Mouse (Mus musculus): ENCODE data around the gene Anapc2. TPM values are rescaled to one million over a fixed set of nuclear protein-coding genes. Genes with fewer than 3 reads are reported as not detected.
A peak's percentile ranks its signal among the peaks of the same experiment; 100 is the strongest.

The Anapc2 gene
- polyA plus RNA-seq, 1 experiment from 2014 or later: 153 TPM

DNA sequence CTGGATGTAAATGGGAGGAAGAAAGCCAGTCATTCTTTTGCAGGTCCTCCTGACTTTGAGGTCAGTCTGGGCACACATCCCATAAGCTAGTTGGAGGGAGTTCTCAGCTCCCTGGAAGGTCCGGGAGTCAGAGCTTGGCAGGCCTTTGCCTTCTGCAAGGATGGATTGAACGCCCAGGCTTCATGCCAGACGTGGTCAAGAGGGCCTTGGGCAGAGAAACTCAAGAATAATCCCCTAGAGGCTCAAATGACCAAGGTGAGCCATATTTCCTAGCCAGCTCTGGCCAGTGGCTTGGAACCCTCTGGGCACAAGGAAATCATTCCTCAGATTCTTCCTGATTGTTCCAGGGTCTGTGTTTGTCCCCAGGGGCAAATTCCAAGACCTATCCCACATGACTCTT lies 7.4 kb upstream of the Anapc2 start:
- DNase-seq (ENCODE audit: low spot score): no peak
- Histone ChIP-seq H3K27me3 (ENCODE audit: low read depth, poor library complexity, severe bottlenecking) (peaks cover 29% of the 10 kb centered on the region), H3K9me3 (replicated peaks) (no peaks in the 10 kb centered on the region), H3K4me1 (peaks cover 41% of the 10 kb centered on the region), H3K36me3 (peaks cover 19% of the 10 kb centered on the region), H3K27ac (no peak overlapping the region), H3K4me3 (no peak overlapping the region)
- 78% methylated on average over 3 of the region's 3 CpGs for WGBS

DNA sequence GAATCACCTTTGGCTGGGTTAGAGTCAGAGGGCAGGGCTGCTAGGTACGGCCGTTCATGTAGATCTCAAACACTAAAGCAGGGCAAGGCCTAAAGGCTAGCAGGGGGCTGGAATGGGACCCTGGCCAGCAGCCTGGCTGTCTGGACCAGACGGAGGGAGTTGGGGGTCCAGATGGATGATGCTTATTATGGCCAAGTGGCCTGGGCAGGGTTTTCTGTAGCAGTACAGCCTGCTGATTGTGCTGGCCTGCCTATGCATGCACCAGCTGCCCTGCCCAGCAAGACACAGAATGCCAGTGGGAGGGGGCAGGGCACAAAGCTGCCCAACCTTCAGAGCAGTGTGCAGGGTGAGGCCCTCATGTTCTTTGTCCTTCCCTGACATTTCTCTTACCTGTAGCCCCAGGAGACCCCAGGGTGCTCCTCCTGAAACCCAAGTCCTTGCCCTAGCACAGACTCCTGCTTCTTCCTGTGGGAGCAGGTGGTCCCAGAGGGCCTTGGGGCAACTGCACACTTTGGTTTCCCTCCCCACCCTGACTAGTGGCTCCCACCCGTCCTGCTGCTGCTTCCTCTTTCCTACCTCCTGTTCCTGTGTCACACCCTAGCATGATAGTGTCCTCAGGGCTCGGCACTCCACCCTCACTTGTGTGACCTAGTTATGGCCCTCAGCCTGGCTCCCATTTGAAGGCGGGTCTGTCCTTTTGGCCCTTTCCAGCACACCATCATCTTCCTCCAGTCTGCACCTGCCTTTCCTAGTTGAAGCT lies 6.2 kb upstream of the Anapc2 start:
- DNase-seq (ENCODE audit: low spot score): no peak
- Histone ChIP-seq H3K4me1 (peaks cover 46% of the 10 kb centered on the region), H3K4me3 (no peak overlapping the region), H3K36me3 (peaks cover 32% of the 10 kb centered on the region), H3K27ac (no peak overlapping the region), H3K27me3 (ENCODE audit: low read depth, poor library complexity, severe bottlenecking) (peaks cover 29% of the 10 kb centered on the region), H3K9me3 (replicated peaks) (no peaks in the 10 kb centered on the region)
- WGBS: 67% methylated on average over 6 of the region's 6 CpGs

DNA sequence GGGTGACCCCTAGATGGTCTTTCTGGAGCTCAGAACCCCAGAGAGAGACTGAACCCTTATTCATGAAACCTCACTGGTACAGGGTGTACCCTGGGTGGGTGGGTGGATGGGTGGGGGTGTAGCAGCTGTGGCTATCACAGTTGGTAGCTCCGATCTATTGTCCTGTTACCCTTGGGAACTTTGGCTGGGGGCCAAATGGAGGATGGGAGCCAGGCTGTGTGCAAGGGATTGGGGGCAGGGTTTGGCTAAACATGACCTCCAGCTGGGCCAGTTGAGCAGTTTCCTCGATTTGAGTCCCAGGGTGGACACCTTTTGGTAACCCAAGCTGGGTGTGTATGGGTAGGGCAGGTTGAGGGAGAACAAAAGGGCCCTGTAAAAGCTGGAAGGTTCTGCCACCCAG lies 5.6 kb upstream of the Anapc2 start:
- H3K4me3 ChIP-seq: no peak overlapping the region
- H3K4me1 ChIP-seq: peaks cover 52% of the 10 kb centered on the region
- H3K9me3 ChIP-seq (replicated peaks): no peaks in the 10 kb centered on the region
- peaks cover 34% of the 10 kb centered on the region for H3K36me3 ChIP-seq
- H3K27me3 ChIP-seq (ENCODE audit: low read depth, poor library complexity, severe bottlenecking): peaks cover 29% of the 10 kb centered on the region
- no peak for DNase-seq (ENCODE audit: low spot score)
- no peak overlapping the region for H3K27ac ChIP-seq
- WGBS: 62% methylated on average over 2 of the region's 2 CpGs

DNA sequence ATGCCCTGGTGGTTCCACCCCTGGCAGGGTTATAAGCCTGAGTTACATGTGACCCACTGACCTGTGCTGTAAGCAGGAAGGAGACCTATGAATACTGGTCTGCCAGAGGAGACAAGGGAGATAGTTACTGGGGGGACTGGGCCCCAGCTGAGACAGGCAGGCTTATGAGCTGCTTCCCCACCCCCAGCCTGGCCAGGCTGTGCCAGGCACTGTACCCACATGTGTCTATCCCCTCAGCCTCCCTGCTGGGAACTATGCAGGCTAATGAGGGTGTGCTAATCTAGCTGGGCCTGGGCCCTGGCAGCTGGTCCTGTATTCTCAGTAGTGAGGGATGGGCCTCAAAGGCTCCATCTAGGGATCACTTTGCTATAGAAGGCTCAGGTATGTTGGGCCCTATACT lies 5.0 kb upstream of the Anapc2 start:
- Histone ChIP-seq H3K27ac (no peak overlapping the region), H3K4me3 (no peak overlapping the region), H3K9me3 (replicated peaks) (no peaks in the 10 kb centered on the region), H3K27me3 (ENCODE audit: low read depth, poor library complexity, severe bottlenecking) (peaks cover 29% of the 10 kb centered on the region), H3K4me1 (peaks cover 48% of the 10 kb centered on the region), H3K36me3 (peaks cover 34% of the 10 kb centered on the region)
- no peak for DNase-seq (ENCODE audit: low spot score)

DNA sequence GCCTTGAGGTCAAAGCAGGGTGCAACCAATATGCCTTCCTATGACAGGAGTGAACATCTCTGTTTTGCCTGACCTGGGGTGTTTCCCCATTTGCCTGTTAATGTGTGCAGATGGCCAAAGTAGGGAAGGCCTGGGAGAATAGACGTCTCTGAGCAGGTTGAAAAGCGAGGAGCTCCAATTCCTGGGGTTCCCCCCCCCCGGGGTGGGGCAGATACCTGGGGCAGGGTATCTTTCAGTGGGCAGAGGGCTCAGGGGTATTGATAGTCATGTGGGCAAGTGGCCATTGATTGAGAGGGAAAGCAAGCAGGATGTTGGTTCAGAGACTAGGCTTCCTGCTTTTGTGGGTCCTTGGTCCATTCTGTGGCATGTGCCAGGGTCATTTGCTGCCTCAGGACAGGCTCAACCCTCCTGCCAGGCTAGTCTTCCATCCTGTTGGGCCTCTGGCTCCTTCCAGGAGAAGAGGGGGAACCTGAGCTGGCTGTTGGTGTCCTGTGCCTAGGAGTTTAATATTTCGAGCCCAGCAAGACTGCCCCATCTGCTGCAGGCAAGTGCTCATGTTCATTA lies 4.5 kb upstream of the Anapc2 start:
- Histone ChIP-seq H3K27ac (no peak overlapping the region), H3K4me3 (no peak overlapping the region), H3K36me3 (peaks cover 34% of the 10 kb centered on the region), H3K27me3 (ENCODE audit: low read depth, poor library complexity, severe bottlenecking) (peaks cover 29% of the 10 kb centered on the region), H3K4me1 (peaks cover 48% of the 10 kb centered on the region), H3K9me3 (replicated peaks) (no peaks in the 10 kb centered on the region)
- DNase-seq (ENCODE audit: low spot score): no peak
- 73% methylated on average over 4 of the region's 4 CpGs for WGBS

DNA sequence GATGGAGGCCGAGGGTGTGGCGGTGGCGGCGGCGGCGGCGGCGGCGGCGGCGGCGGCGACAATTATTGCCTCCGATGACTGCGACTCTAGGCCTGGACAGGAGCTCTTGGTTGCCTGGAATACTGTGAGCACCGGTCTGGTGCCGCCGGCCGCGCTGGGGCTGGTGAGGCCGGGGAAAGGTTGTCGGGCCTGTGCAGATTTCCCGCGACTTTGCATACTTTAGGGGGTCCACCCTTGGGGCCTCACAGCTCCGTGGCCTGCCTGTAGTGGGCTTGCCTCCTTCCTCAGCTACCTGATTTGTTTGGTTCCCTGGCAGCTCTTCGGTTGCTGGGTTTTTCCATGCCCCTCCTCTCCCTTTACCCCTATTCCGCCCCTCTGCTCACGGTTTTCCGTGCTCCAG lies 237 bp downstream of the Anapc2 start:
- Histone ChIP-seq H3K36me3 (peaks cover 80% of the 10 kb centered on the region), H3K4me1 (peaks cover 26% of the 10 kb centered on the region), H3K27me3 (ENCODE audit: low read depth, poor library complexity, severe bottlenecking) (no peaks in the 10 kb centered on the region), H3K4me3 (peak overlapping the region; percentile 94), H3K27ac (peak overlapping the region; percentile 87), H3K9me3 (replicated peaks) (no peaks in the 10 kb centered on the region)
- under 1% methylated on average over 29 of the region's 29 CpGs for WGBS
- no peak for DNase-seq (ENCODE audit: low spot score)

DNA sequence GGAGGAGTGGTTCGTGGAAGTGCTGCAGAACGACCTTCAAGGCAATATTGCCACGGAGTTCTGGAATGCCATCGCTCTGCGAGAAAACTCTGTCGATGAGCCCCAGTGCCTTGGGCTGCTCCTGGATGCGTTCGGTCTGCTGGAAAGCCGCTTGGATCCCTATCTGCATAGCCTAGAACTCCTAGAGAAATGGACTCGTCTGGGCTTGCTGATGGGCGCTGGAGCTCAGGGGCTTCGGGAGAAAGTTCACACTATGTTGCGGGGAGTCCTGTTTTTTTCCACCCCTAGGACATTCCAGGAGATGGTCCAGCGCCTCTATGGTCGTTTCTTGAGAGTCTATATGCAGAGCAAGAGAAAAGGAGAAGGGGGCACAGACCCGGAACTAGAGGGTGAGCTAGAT lies 732 bp downstream of the Anapc2 start:
- no peaks in the 10 kb centered on the region for H3K27me3 ChIP-seq (ENCODE audit: low read depth, poor library complexity, severe bottlenecking)
- H3K4me1 ChIP-seq: peaks cover 26% of the 10 kb centered on the region
- peak overlapping the region; percentile 87 for H3K27ac ChIP-seq
- H3K36me3 ChIP-seq: peaks cover 84% of the 10 kb centered on the region
- 39% methylated on average over 16 of the region's 16 CpGs for WGBS
- peak overlapping the region; percentile 94 for H3K4me3 ChIP-seq
- no peaks in the 10 kb centered on the region for H3K9me3 ChIP-seq (replicated peaks)
- peak; percentile 32 for DNase-seq (ENCODE audit: low spot score)

DNA sequence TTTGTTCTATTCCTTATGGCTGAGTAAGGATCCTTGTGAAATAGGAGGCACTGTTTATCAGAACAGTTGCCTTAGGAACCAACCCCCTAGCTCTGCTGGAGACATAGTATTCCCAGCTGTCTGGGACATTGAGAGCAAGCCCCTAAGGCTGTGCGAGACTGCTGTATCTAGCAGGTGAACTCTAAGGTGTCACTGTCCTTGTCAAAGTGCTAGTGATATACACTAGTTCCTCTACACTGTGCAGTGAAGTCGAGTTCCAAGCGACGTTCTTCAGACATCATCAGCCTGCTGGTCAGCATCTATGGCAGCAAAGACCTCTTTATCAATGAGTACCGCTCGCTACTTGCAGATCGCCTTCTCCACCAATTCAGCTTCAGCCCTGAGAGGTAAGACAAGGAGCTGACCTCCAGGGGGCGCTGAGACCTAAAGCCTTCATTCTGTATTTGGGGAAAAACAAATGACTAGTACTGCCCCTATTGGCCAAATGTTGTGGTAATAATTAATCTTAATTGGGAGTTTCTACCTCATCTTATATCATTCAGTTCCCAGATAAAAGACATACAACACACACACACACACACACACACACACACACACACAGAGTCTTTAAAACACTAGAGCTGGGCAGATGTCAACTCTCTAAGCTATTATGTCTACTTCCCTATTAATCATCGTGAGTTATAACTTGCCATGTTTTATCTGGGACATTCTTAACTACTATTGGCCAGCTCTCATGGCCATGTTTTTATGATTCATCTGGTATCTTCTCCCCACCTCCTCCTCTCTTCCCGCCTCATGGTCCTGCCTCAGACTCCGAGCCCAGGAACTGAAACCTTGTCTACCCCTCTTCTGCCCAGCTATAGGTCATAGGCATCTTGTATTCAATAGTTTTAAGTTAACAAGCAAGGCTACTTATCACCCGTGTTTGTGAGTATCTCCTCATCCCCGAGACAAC lies 6.9 kb downstream of the Anapc2 start:
- H3K36me3 ChIP-seq: peaks cover 99% of the 10 kb centered on the region
- WGBS: 64% methylated on average over 13 of the region's 13 CpGs
- H3K27ac ChIP-seq: no peak overlapping the region
- peak; percentile 79 for DNase-seq (ENCODE audit: low spot score)
- no peaks in the 10 kb centered on the region for H3K27me3 ChIP-seq (ENCODE audit: low read depth, poor library complexity, severe bottlenecking)
- H3K4me1 ChIP-seq: no peaks in the 10 kb centered on the region
- no peaks in the 10 kb centered on the region for H3K9me3 ChIP-seq (replicated peaks)
- no peak overlapping the region for H3K4me3 ChIP-seq

DNA sequence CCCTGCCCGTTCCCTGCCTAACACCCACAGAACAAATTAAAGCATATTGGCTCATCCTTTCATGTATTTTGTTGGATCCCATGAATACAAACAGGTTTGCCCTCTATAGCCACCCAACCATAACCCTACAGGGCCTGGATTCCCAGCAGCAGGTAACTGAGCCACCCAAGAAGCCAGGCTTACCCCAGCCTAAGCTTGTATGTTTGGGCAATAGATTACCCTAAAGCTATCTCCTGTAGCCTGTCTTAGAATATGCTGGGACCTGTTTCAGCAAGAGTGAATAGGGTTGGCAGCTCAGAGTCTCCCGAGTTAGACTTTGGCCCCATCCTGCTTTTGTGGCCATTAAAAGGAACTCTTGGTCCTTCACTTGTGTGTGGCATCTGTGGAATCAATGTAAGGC lies 13.3 kb downstream of the Anapc2 start:
- DNase-seq (ENCODE audit: low spot score): no peak
- H3K27ac ChIP-seq: no peak overlapping the region
- WGBS: 90% methylated on average over 2 of the region's 2 CpGs
- H3K36me3 ChIP-seq: peaks cover 62% of the 10 kb centered on the region
- peaks cover 47% of the 10 kb centered on the region for H3K27me3 ChIP-seq (ENCODE audit: low read depth, poor library complexity, severe bottlenecking)
- H3K4me1 ChIP-seq: peaks cover 8% of the 10 kb centered on the region
- no peaks in the 10 kb centered on the region for H3K9me3 ChIP-seq (replicated peaks)
- H3K4me3 ChIP-seq: no peak overlapping the region

DNA sequence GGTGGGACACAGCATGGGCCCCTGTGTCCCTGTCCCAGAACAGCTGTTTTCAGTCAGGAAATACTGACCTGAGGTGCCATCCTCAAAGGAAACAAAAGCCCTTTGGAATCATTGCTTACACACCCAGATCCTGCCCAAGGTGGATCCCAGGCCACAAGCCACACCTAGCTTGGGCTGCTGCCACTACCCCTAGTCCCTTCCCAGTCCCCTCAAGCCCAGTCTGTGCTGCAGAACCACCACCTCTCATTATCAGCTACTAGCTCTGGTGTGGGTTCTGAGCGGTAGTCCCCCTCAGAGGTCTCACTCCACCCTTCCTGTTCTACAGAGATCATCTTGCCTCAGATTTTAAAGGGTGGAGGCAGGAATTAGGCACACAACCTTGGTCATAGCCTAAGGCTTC lies 14.0 kb downstream of the Anapc2 start:
- H3K27ac ChIP-seq: no peak overlapping the region
- no peaks in the 10 kb centered on the region for H3K9me3 ChIP-seq (replicated peaks)
- peaks cover 15% of the 10 kb centered on the region for H3K4me1 ChIP-seq
- peaks cover 55% of the 10 kb centered on the region for H3K27me3 ChIP-seq (ENCODE audit: low read depth, poor library complexity, severe bottlenecking)
- H3K36me3 ChIP-seq: peaks cover 55% of the 10 kb centered on the region
- WGBS: 92% methylated on average over 1 of the region's 1 CpGs
- DNase-seq (ENCODE audit: low spot score): no peak
- no peak overlapping the region for H3K4me3 ChIP-seq

DNA sequence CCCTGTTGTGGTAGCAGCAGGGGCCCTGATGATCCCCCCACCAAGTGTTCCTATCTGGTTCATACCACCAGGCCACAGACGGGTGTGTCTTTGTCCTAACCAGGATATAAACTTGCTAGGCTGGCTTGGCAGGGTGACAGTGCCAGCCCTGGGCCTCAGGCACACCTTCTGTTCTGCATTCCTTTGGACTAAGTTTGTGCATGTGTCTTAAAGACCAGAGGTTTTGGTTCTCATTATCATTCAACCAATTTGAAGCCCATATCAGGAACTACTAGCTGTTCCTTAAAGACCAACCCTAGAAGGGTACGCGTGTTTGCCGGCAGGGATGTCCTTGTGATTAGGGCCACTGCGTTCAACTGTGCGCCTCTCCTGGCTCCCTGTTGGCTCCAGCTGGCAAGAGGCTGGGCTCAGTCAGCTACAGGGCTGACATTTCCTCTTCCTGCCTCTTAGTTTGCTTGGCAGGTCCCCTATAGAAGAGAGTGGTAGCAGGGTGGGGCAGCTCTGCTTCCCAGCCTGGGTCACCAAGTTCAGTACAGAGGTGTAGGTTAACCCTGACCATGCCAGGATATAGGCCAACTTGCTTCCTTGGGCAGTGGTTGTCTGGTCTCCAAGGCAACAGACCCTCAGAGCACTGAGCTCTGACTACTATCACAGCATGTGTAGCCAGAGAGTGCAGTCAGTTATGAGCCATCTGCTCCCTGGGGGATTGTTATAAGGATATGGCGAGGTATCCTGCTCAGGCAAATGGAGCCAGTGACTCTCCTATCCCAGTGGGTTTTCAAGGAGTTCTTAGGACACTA lies 14.8 kb downstream of the Anapc2 start:
- Histone ChIP-seq H3K9me3 (replicated peaks) (no peaks in the 10 kb centered on the region), H3K27me3 (ENCODE audit: low read depth, poor library complexity, severe bottlenecking) (peaks cover 62% of the 10 kb centered on the region), H3K36me3 (peaks cover 48% of the 10 kb centered on the region), H3K27ac (no peak overlapping the region), H3K4me1 (peaks cover 22% of the 10 kb centered on the region), H3K4me3 (no peak overlapping the region)
- DNase-seq (ENCODE audit: low spot score): no peak
- WGBS: 55% methylated on average over 7 of the region's 7 CpGs

DNA sequence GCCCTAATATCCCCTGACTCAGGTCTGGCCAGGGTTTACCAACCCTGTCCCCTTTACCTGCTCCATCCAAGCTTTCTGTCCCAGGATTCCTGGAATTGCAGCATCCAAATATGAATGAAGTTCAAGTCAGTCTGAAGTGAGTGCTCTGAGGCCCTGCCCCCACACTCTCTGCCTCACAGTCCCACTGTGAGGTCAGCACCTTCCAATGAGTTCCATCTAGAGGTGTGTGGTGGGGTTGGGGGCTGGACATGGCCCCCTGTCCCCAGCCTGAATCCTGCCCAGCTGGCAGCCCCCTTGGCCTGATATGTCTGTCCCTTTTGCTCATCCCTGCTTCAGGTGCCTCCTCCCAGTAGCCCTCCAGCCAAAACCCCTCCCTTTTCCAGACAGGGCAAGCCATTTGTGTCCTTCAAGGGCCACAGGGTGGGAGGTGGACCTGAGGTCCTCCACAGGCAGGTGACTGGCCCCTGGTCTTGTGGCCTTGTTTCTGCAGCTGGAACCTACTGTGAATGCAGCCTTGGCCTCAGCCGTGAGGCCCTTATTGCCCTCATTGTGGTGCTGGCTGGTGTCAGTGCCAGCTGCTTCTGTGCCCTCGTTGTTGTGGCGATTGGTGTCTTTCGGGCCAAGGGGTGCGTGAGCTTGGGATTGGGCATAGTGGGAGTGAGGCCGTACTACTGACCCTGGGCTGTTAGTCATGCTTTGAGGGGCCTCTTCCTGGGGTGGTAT lies 15.8 kb downstream of the Anapc2 start, which contains the start of gene Tmem210:
TSS of gene Tmem210 (plus strand) at position 219 of the 723 bp plus-strand sequence.
- DNase-seq (ENCODE audit: low spot score): no peak
- H3K4me1 ChIP-seq: peaks cover 27% of the 10 kb centered on the region
- no peaks in the 10 kb centered on the region for H3K9me3 ChIP-seq (replicated peaks)
- H3K4me3 ChIP-seq: no peak within 1 kb of the TSS
- WGBS: 85% methylated on average over 6 of the region's 6 CpGs
- H3K27me3 ChIP-seq (ENCODE audit: low read depth, poor library complexity, severe bottlenecking): peaks cover 72% of the 10 kb centered on the region
- peaks cover 37% of the 10 kb centered on the region for H3K36me3 ChIP-seq
- H3K27ac ChIP-seq: no peak within 1 kb of the TSS

Measured in limb, embryonic 10.5 days (tissue).